In genomic region chr14:54426003-54426688, GRCm38 (mm10) we compare ENCODE assay signal across 8 mouse cellular contexts. TPM values are rescaled to one million over a fixed set of nuclear protein-coding genes. Genes with fewer than 3 reads are reported as not detected.
DNase-seq lines count a peak whose midpoint lies in the region; ATAC-seq and TF ChIP-seq lines count a peak whose summit lies in the region.

No protein-coding gene starts in this region.

- WGBS in embryonic facial prominence, embryonic 11.5 days = 33% methylated on average over 14 of the region's 14 CpGs
- WGBS in intestine, embryonic 15.5 days = 34% methylated on average over 14 of the region's 14 CpGs
- 35% methylated on average over 14 of the region's 14 CpGs for WGBS in neural tube, embryonic 12.5 days

- intact Hi-C loops in left cerebral cortex, adult 2 months (cut with DNase I) = loop anchor here (1.0 to 5.0 kb wide), 2 partner anchors 23 to 174 kb away; partner anchors contain the start of genes Abhd4 and Dad1
- intact Hi-C loops in left cerebral cortex, postnatal 14 days (cut with DNase I) = no loop called here

- H3K9ac ChIP-seq in embryonic facial prominence, embryonic 11.5 days (replicated peaks; ENCODE audit: low read length) = peak overlapping the region; percentile 78
- H3K9ac ChIP-seq in intestine, embryonic 15.5 days = peak overlapping the region; percentile 94
- H3K9ac ChIP-seq in neural tube, embryonic 12.5 days = peak overlapping the region; percentile 73

- no peak for TF ChIP-seq CTCF in left cerebral cortex, adult 2 months (IDR thresholded peaks at IDR 0.05)

- H3K27me3 ChIP-seq in embryonic facial prominence, embryonic 11.5 days (ENCODE audit: control insufficient read depth, insufficient read depth, low read length) = no peaks in the 10 kb centered on the region
- H3K27me3 ChIP-seq in intestine, embryonic 15.5 days (replicated peaks) = no peaks in the 10 kb centered on the region
- no peaks in the 10 kb centered on the region for H3K27me3 ChIP-seq in neural tube, embryonic 12.5 days (replicated peaks)

- ATAC-seq in embryonic facial prominence, embryonic 11.5 days (replicated peaks; ENCODE audit: insufficient number of reproducible peaks, low FRiP score, low TSS enrichment, low read depth) = no peak; the same call in 1 of the 2 replicates
- peak; percentile 31; the same call in 1 of the 2 replicates for ATAC-seq in intestine, embryonic 15.5 days
- ATAC-seq in neural tube, embryonic 12.5 days (ENCODE audit: low FRiP score, low read depth) = no peak
- no peak for ATAC-seq in activated CD4-positive, CD25-positive, alpha-beta regulatory T cell, adult 4 months

- no peak for DNase-seq in left cerebral cortex, adult 2 months (ENCODE audit: extremely low spot score in 1 of 2, low spot score in 2 of 2)
- no peak for DNase-seq in left cerebral cortex, postnatal 14 days (ENCODE audit: low spot score in 2 of 2)
- no peak for DNase-seq in embryonic facial prominence, embryonic 11.5 days (ENCODE audit: low spot score)
- no peak for DNase-seq in testis, postnatal 14 days (ENCODE audit: low spot score)
- DNase-seq in gastrocnemius, adult 8-10 months (ENCODE audit: low spot score in 2 of 2) = no peak

- H3K4me1 ChIP-seq in embryonic facial prominence, embryonic 11.5 days (ENCODE audit: control insufficient read depth, insufficient read depth, low read length) = no peaks in the 10 kb centered on the region; the same call in 1 of the 2 replicates
- peaks cover 20% of the 10 kb centered on the region for H3K4me1 ChIP-seq in intestine, embryonic 15.5 days (replicated peaks)
- H3K4me1 ChIP-seq in neural tube, embryonic 12.5 days = peaks cover 29% of the 10 kb centered on the region; the same call in 1 of the 2 replicates

- H3K4me2 ChIP-seq in embryonic facial prominence, embryonic 11.5 days (ENCODE audit: low read depth, low read length) = peak overlapping the region; percentile 55
- peak overlapping the region; percentile 62 for H3K4me2 ChIP-seq in intestine, embryonic 15.5 days (replicated peaks)
- peak overlapping the region; percentile 59 for H3K4me2 ChIP-seq in neural tube, embryonic 12.5 days (replicated peaks)

- H3K4me3 ChIP-seq in left cerebral cortex, adult 2 months = peak overlapping the region; percentile 73
- H3K4me3 ChIP-seq in embryonic facial prominence, embryonic 11.5 days (ENCODE audit: low read depth, low read length) = peak overlapping the region; percentile 72
- peak overlapping the region; percentile 91 for H3K4me3 ChIP-seq in intestine, embryonic 15.5 days (replicated peaks)
- peak overlapping the region; percentile 88 for H3K4me3 ChIP-seq in neural tube, embryonic 12.5 days

- peak overlapping the region; percentile 80 for H3K27ac ChIP-seq in left cerebral cortex, adult 2 months
- peak overlapping the region; percentile 22; the same call in 1 of the 2 replicates for H3K27ac ChIP-seq in embryonic facial prominence, embryonic 11.5 days (replicated peaks; ENCODE audit: low read depth, low read length)
- H3K27ac ChIP-seq in intestine, embryonic 15.5 days = peak overlapping the region; percentile 81
- peak overlapping the region; percentile 77 for H3K27ac ChIP-seq in neural tube, embryonic 12.5 days

- no peaks in the 10 kb centered on the region for H3K9me3 ChIP-seq in embryonic facial prominence, embryonic 11.5 days (replicated peaks; ENCODE audit: control insufficient read depth, low read length)
- H3K9me3 ChIP-seq in intestine, embryonic 15.5 days = no peaks in the 10 kb centered on the region
- H3K9me3 ChIP-seq in neural tube, embryonic 12.5 days = no peaks in the 10 kb centered on the region

- no peaks in the 10 kb centered on the region for H3K36me3 ChIP-seq in embryonic facial prominence, embryonic 11.5 days (replicated peaks; ENCODE audit: control insufficient read depth, insufficient read depth, low read depth, low read length)
- H3K36me3 ChIP-seq in intestine, embryonic 15.5 days = peaks cover 2% of the 10 kb centered on the region; the same call in 1 of the 2 replicates
- peaks cover 3% of the 10 kb centered on the region; the same call in 1 of the 2 replicates for H3K36me3 ChIP-seq in neural tube, embryonic 12.5 days

RNA-seq across cellular contexts. Expression of gene Mrpl52, which starts 0.6 kb away (rescaled TPM):
- total RNA-seq in left cerebral cortex, adult 2 months (2021) = 10 to 100 TPM; 78.6 to 79.2 TPM
- total RNA-seq in left cerebral cortex, postnatal 14 days (2021) = 10 to 100 TPM; 79.5 to 91.5 TPM
- polyA plus RNA-seq in embryonic facial prominence, embryonic 11.5 days (2014; fragmentation: Nextera tagmentation; extraction: Ambion mirVana) = 214 and 235 TPM in 2 replicates
- 270 and 308 TPM in 2 replicates for polyA plus RNA-seq in intestine, embryonic 15.5 days (2015; fragmentation: Nextera tagmentation; extraction: Ambion mirVana)
- 250 and 276 TPM in 2 replicates for polyA plus RNA-seq in neural tube, embryonic 12.5 days (2016; fragmentation: Nextera tagmentation; extraction: Ambion mirVana)
- 100 to 1,000 TPM; 315 to 319 TPM for polyA plus RNA-seq in activated CD4-positive, CD25-positive, alpha-beta regulatory T cell, adult 4 months (2017; shearing (Covaris generic))
- 100 to 1,000 TPM; 104 to 126 (median 117) TPM for total RNA-seq in gastrocnemius, adult 8-10 months (2022)

RNA-seq across cellular contexts. Expression of gene Mmp14, which starts 5.3 kb away (rescaled TPM):
- total RNA-seq in left cerebral cortex, adult 2 months (2021) = 10 to 100 TPM; 10.3 to 13.8 TPM
- 10 to 100 TPM; 19.0 to 22.0 TPM for total RNA-seq in left cerebral cortex, postnatal 14 days (2021)
- 91.1 and 93.2 TPM in 2 replicates for polyA plus RNA-seq in embryonic facial prominence, embryonic 11.5 days (2014; fragmentation: Nextera tagmentation; extraction: Ambion mirVana)
- 110 and 112 TPM in 2 replicates for polyA plus RNA-seq in intestine, embryonic 15.5 days (2015; fragmentation: Nextera tagmentation; extraction: Ambion mirVana)
- polyA plus RNA-seq in neural tube, embryonic 12.5 days (2016; fragmentation: Nextera tagmentation; extraction: Ambion mirVana) = 79.5 and 81.0 TPM in 2 replicates
- under 1 TPM; 0.24 to 0.25 TPM for polyA plus RNA-seq in activated CD4-positive, CD25-positive, alpha-beta regulatory T cell, adult 4 months (2017; shearing (Covaris generic))
- total RNA-seq in gastrocnemius, adult 8-10 months (2022) = 1 to 10 TPM; 2.8 to 6.3 (median 3.7) TPM

RNA-seq across cellular contexts. Expression of gene Slc7a7, which starts 8.6 kb away (rescaled TPM):
- 1 to 10 TPM; 1.6 to 3.4 TPM for total RNA-seq in left cerebral cortex, adult 2 months (2021)
- total RNA-seq in left cerebral cortex, postnatal 14 days (2021) = 1 to 10 TPM; 1.5 to 2.5 TPM
- polyA plus RNA-seq in embryonic facial prominence, embryonic 11.5 days (2014; fragmentation: Nextera tagmentation; extraction: Ambion mirVana) = 2.9 and 4.6 TPM in 2 replicates
- 51.0 and 56.3 TPM in 2 replicates for polyA plus RNA-seq in intestine, embryonic 15.5 days (2015; fragmentation: Nextera tagmentation; extraction: Ambion mirVana)
- 5.6 and 5.7 TPM in 2 replicates for polyA plus RNA-seq in neural tube, embryonic 12.5 days (2016; fragmentation: Nextera tagmentation; extraction: Ambion mirVana)
- 1 to 10 TPM in 1 of 2 experiments, under 1 TPM in 1; 0.54 to 1.1 TPM for polyA plus RNA-seq in activated CD4-positive, CD25-positive, alpha-beta regulatory T cell, adult 4 months (2017; shearing (Covaris generic))
- total RNA-seq in gastrocnemius, adult 8-10 months (2022) = 1 to 10 TPM in 2 of 4 experiments, under 1 TPM in 2; 0.46 to 1.9 (median 0.89) TPM

RNA-seq across cellular contexts. Expression of gene Lrp10, which starts 37.8 kb away (rescaled TPM):
- 10 to 100 TPM; 18.9 to 25.0 TPM for total RNA-seq in left cerebral cortex, adult 2 months (2021)
- total RNA-seq in left cerebral cortex, postnatal 14 days (2021) = 10 to 100 TPM; 23.2 to 31.3 TPM
- polyA plus RNA-seq in embryonic facial prominence, embryonic 11.5 days (2014; fragmentation: Nextera tagmentation; extraction: Ambion mirVana) = 13.9 and 16.2 TPM in 2 replicates
- 57.2 and 60.6 TPM in 2 replicates for polyA plus RNA-seq in intestine, embryonic 15.5 days (2015; fragmentation: Nextera tagmentation; extraction: Ambion mirVana)
- 34.9 and 37.5 TPM in 2 replicates for polyA plus RNA-seq in neural tube, embryonic 12.5 days (2016; fragmentation: Nextera tagmentation; extraction: Ambion mirVana)
- 10 to 100 TPM; 57.4 to 62.2 TPM for polyA plus RNA-seq in activated CD4-positive, CD25-positive, alpha-beta regulatory T cell, adult 4 months (2017; shearing (Covaris generic))
- 10 to 100 TPM; 23.5 to 34.0 (median 29.5) TPM for total RNA-seq in gastrocnemius, adult 8-10 months (2022)

RNA-seq across cellular contexts. Expression of gene Rem2, which starts 49.8 kb away (rescaled TPM):
- 1 to 10 TPM; 3.2 to 7.2 TPM for total RNA-seq in left cerebral cortex, adult 2 months (2021)
- 1 to 10 TPM; 7.4 to 9.6 TPM for total RNA-seq in left cerebral cortex, postnatal 14 days (2021)
- polyA plus RNA-seq in embryonic facial prominence, embryonic 11.5 days (2014; fragmentation: Nextera tagmentation; extraction: Ambion mirVana) = 6.5 and 8.0 TPM in 2 replicates
- 1.6 and 1.9 TPM in 2 replicates for polyA plus RNA-seq in intestine, embryonic 15.5 days (2015; fragmentation: Nextera tagmentation; extraction: Ambion mirVana)
- polyA plus RNA-seq in neural tube, embryonic 12.5 days (2016; fragmentation: Nextera tagmentation; extraction: Ambion mirVana) = 40.0 and 41.4 TPM in 2 replicates
- polyA plus RNA-seq in activated CD4-positive, CD25-positive, alpha-beta regulatory T cell, adult 4 months (2017; shearing (Covaris generic)) = under 1 TPM; 0.57 TPM
- not detected for total RNA-seq in gastrocnemius, adult 8-10 months (2022)

Comparison
In these comparisons a context has a peak if more than half of its experiments do, and no peak if none do; other contexts are left out.
1. H3K27ac ChIP-seq: peak in every context shown above with its lines; median percentile 81 in intestine, embryonic 15.5 days; 80 in left cerebral cortex, adult 2 months; 77 in neural tube, embryonic 12.5 days; 22 in embryonic facial prominence, embryonic 11.5 days.
2. RNA of gene Mmp14, which starts 5.3 kb away (polyA plus RNA-seq): 110 to 112 TPM in intestine, embryonic 15.5 days, 91.1 to 93.2 TPM in embryonic facial prominence, embryonic 11.5 days and 79.5 to 81.0 TPM in neural tube, embryonic 12.5 days; 0.24 to 0.25 TPM in activated CD4-positive, CD25-positive, alpha-beta regulatory T cell, adult 4 months; every median in the first group is over 10 times any median in the second.
3. Peak in every context shown above with its lines, with median percentiles within 50 percentile points of each other: H3K4me3 ChIP-seq, H3K4me2 ChIP-seq and H3K9ac ChIP-seq.